8 mouse cellular contexts compared by ENCODE assay signal in the genomic region with DNA sequence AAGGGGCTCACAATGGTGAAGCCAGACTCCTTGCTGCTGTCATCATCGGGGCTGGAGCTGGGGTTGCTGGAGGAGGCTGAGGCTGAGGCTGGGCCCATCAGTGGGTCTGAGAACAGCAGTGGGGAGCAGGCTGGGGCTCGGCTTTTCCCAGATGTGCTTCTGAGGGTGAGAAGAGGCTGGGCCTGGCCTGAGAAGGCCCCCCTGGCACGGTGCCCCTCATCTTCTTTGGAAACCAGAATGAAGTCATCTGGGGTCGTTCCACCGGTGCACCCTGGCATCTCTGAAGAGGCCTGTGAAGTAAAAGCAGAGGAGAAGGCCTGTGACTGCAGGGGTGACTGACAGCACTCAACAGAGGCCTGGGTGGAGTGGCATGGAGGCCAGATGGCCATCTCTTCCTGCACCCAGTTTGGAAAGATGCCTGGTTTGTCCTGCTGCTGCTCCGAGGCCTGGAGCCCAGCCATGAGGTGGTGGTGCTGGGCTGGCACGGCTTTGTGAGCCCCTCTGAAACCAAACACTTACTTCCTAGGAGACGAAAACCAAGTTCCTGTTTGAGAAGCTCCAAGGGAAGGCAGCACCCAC.
DNase-seq lines count a peak whose midpoint lies in the region; ATAC-seq and TF ChIP-seq lines count a peak whose summit lies in the region.

No protein-coding gene starts in this region.

- H3K4me3 ChIP-seq in hindbrain, embryonic 14.5 days (replicated peaks; ENCODE audit: low read length): no peak overlapping the region
- H3K4me3 ChIP-seq in hindbrain, embryonic 11.5 days (ENCODE audit: low read depth, low read length): no peak overlapping the region
- no peak overlapping the region for H3K4me3 ChIP-seq in heart, adult 2 months
- H3K4me3 ChIP-seq in lung, embryonic 15.5 days: no peak overlapping the region

- 61% methylated on average over 8 of the region's 8 CpGs for WGBS in hindbrain, embryonic 14.5 days
- WGBS in hindbrain, embryonic 11.5 days: 80% methylated on average over 8 of the region's 8 CpGs
- WGBS in heart, adult 2 months: 34% methylated on average over 8 of the region's 8 CpGs
- WGBS in lung, embryonic 15.5 days: 45% methylated on average over 8 of the region's 8 CpGs

- DNase-seq in hindbrain, embryonic 14.5 days (ENCODE audit: low spot score): no peak
- DNase-seq in hindbrain, embryonic 11.5 days (ENCODE audit: low spot score): no peak
- DNase-seq in brain, adult 2 months (ENCODE audit: low read depth, low spot score): peak; percentile 62
- peak; percentile 57 for DNase-seq in heart, adult 2 months
- no peak for DNase-seq in ovary, adult 18-20 months (ENCODE audit: low spot score)
- DNase-seq in embryo, embryonic 11 days: no peak
- DNase-seq in thymus, postnatal 36 days: no peak

- no peak for TF ChIP-seq POLR2A in heart, adult 2 months (IDR thresholded peaks at IDR 0.05; ENCODE audit: insufficient read depth, low read depth, low read length)

- no peak for TF ChIP-seq EP300 in heart, adult 2 months (IDR thresholded peaks at IDR 0.05; ENCODE audit: insufficient read depth, low read depth, low read length)

- H3K4me2 ChIP-seq in hindbrain, embryonic 14.5 days (replicated peaks): no peak overlapping the region
- no peak overlapping the region for H3K4me2 ChIP-seq in hindbrain, embryonic 11.5 days (replicated peaks; ENCODE audit: low read depth, low read length)
- no peak overlapping the region for H3K4me2 ChIP-seq in lung, embryonic 15.5 days

- H3K9ac ChIP-seq in hindbrain, embryonic 14.5 days: no peak overlapping the region
- H3K9ac ChIP-seq in hindbrain, embryonic 11.5 days (ENCODE audit: low read depth, low read length): no peak overlapping the region
- H3K9ac ChIP-seq in heart, adult 2 months (ENCODE audit: low read depth, low read length): peak overlapping the region; percentile 11
- 0 out of 2 replicates have a peak overlapping the region, but pooled peaks have one; percentile 13 for H3K9ac ChIP-seq in lung, embryonic 15.5 days

- H3K27me3 ChIP-seq in hindbrain, embryonic 14.5 days (ENCODE audit: control insufficient read depth, insufficient read depth, low read length): no peaks in the 10 kb centered on the region
- H3K27me3 ChIP-seq in hindbrain, embryonic 11.5 days (ENCODE audit: control insufficient read depth, insufficient read depth, low read length): no peaks in the 10 kb centered on the region
- no peaks in the 10 kb centered on the region for H3K27me3 ChIP-seq in heart, adult 2 months (ENCODE audit: control insufficient read depth, insufficient read depth, low read length)
- H3K27me3 ChIP-seq in lung, embryonic 15.5 days: no peaks in the 10 kb centered on the region

- peak; percentile 33; the same call in 1 of the 2 replicates for ATAC-seq in hindbrain, embryonic 14.5 days (ENCODE audit: low FRiP score)
- ATAC-seq in hindbrain, embryonic 11.5 days (ENCODE audit: low FRiP score): no peak
- peak; percentile 77; the same call in 1 of the 2 replicates for ATAC-seq in lung, embryonic 15.5 days (ENCODE audit: borderline replicate concordance, extremely low read depth, low FRiP score, low TSS enrichment)

- H3K9me3 ChIP-seq in hindbrain, embryonic 14.5 days (ENCODE audit: control insufficient read depth, low read length): no peaks in the 10 kb centered on the region
- no peaks in the 10 kb centered on the region for H3K9me3 ChIP-seq in hindbrain, embryonic 11.5 days (ENCODE audit: control insufficient read depth, low read length)
- H3K9me3 ChIP-seq in lung, embryonic 15.5 days: no peaks in the 10 kb centered on the region

- H3K36me3 ChIP-seq in hindbrain, embryonic 14.5 days (replicated peaks; ENCODE audit: control insufficient read depth, insufficient read depth): 0 out of 2 replicates have a peak, but pooled peaks cover 3% of the 10 kb centered on the region
- H3K36me3 ChIP-seq in hindbrain, embryonic 11.5 days (ENCODE audit: control insufficient read depth, insufficient read depth, low read length): no peaks in the 10 kb centered on the region
- H3K36me3 ChIP-seq in heart, adult 2 months (ENCODE audit: control insufficient read depth, insufficient read depth, low read length): peaks cover 3% of the 10 kb centered on the region
- no peaks in the 10 kb centered on the region for H3K36me3 ChIP-seq in lung, embryonic 15.5 days

- no peaks in the 10 kb centered on the region for H3K4me1 ChIP-seq in hindbrain, embryonic 14.5 days (replicated peaks; ENCODE audit: control insufficient read depth, insufficient read depth, low read length)
- H3K4me1 ChIP-seq in hindbrain, embryonic 11.5 days (replicated peaks; ENCODE audit: control insufficient read depth, insufficient read depth, low read length): 0 out of 2 replicates have a peak, but pooled peaks cover 2% of the 10 kb centered on the region
- peaks cover 23% of the 10 kb centered on the region for H3K4me1 ChIP-seq in heart, adult 2 months (ENCODE audit: control insufficient read depth, insufficient read depth, low read length)
- H3K4me1 ChIP-seq in lung, embryonic 15.5 days: peaks cover 27% of the 10 kb centered on the region

- no peak for TF ChIP-seq CTCF in heart, adult 2 months (IDR thresholded peaks at IDR 0.05)

- intact Hi-C loops in heart, adult 2 months (cut with DNase I): no loop called here

- H3K79me2 ChIP-seq in heart, adult 2 months (replicated peaks; ENCODE audit: control insufficient read depth, insufficient read depth, low read length): no peaks in the 10 kb centered on the region

- H3K27ac ChIP-seq in hindbrain, embryonic 14.5 days: no peak overlapping the region; the same call in 1 of the 2 replicates
- H3K27ac ChIP-seq in hindbrain, embryonic 11.5 days (ENCODE audit: low read depth, low read length): no peak overlapping the region
- H3K27ac ChIP-seq in heart, adult 2 months: peak overlapping the region; percentile 75
- H3K27ac ChIP-seq in lung, embryonic 15.5 days: peak overlapping the region; percentile 69

Comparison
In these comparisons a context has a peak if more than half of its experiments do, and no peak if none do; other contexts are left out.
1. DNase-seq: peak in brain, adult 2 months (single experiment) and heart, adult 2 months (2 of 2); none in hindbrain, embryonic 14.5 days (single experiment), hindbrain, embryonic 11.5 days (single experiment), ovary, adult 18-20 months (single experiment), embryo, embryonic 11 days (single experiment) and thymus, postnatal 36 days (0 of 2).
2. H3K27ac ChIP-seq: peak in heart, adult 2 months (single experiment) and lung, embryonic 15.5 days (single experiment); none in hindbrain, embryonic 14.5 days (single experiment) and hindbrain, embryonic 11.5 days (single experiment).
3. H3K9ac ChIP-seq: peak in heart, adult 2 months (single experiment) and lung, embryonic 15.5 days (single experiment); none in hindbrain, embryonic 14.5 days (single experiment) and hindbrain, embryonic 11.5 days (single experiment).